Mouse (Mus musculus) heart, postnatal 36 days (tissue): ENCODE measurements around the gene Dtnbp1. TPM values are rescaled to one million over a fixed set of nuclear protein-coding genes. Genes with fewer than 3 reads are reported as not detected.

Experiments used
- DNase-seq, 2 experiments: peaks; one replicate each; pipeline ENCODE4 v3.0.0; 2021 to 2022
- intact Hi-C: fragments of 180-260 bp; cut with DNase I; formaldehyde crosslinking; loops from one replicate; pipeline ENCODE4 v1.15.1; 2025
- total RNA-seq, 2 experiments: library from RNA; stranded (reverse); gene quantifications; 2 replicates each; pipeline ENCODE4 v1.2.3; 2021

The Dtnbp1 gene
- total RNA-seq, 2 experiments from 2014 or later = 100 to 108 TPM

DNA sequence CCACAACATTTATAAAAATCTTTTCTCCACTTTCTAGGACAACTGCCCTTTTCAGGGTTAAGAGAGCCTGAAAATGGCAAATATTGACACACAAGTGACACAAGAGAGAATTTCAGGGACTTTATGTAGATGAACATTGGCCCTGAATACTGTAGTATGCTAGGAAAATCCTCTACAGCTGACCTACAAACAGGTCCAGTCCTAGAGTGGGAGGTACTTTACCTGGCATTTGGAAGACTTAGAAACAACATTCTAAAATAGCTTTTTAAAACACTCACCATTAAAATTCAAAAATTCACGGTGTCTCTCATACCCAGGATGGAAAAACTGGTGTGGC, 47.7 kb downstream of the Dtnbp1 start:
- no peak for DNase-seq
- intact Hi-C loops = loop anchor here (10.0 kb wide), 1 partner anchor 1089 kb away; no protein-coding TSS in a partner anchor

DNA sequence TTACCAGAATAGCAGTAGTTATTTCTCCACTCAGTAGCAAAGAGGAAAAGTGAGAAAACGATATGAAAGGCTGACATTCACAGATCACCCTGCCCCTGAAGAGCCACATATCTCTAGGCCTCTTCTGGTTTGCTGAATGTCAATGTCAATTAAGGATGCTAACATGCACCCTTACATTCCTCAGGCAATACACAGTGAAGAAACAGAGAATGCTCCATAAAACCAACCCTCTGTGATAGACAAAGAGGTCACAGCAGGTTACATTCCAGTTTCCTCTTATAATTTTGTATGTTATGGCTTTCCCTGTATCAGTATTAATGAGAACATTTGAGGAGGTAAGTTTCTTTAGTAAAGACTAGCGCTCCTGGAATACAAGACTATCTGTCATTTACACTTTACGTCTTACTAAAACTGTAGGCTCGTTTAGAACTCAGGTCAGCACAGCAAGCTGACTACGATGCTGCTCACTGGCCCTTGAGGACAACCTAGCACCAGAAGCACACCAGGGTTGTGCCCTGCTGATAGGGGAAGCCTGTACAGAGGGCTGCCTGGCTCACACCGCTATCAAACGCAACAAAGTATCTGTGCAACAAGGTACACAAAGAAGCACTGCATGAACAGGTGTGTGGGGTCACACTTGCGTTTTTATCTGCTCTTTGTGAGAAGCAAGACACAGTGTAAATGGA, 48.3 kb downstream of the Dtnbp1 start:
- no peak for DNase-seq
- intact Hi-C loops = loop anchor here (10.0 kb wide), 1 partner anchor 1089 kb away; no protein-coding TSS in a partner anchor

DNA sequence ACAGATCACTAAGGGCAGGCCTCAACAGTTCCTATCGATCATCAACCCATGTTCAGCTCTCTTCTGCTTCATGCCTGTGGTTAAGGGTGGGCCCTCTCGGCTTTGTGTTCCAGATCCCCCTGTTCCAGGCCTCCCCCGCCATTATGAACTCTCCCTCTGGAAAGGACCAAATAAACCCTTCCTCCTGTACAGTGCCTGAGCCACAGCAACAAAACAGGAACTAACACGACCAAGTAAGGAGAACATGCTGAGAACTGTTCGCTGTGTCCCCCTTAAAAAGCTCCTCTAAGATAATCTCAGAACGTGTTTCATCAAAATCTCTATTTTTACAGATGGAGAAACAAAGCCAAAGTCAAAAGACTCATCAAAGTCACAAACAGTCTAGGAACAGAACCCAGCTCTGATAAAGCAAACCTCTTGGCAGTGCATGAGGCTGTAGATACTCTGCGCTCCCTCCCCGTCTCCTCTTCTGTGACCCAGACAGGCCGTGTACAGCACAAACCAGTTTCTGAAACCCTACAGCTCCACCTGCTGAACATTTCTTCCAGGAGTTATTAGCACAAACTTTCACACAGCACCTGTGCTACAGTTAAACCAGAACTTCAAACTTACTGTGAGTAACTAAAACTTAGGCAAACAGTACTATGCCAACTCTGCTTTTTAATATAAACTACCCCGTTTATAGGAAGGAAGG, 49.4 kb downstream of the Dtnbp1 start:
- intact Hi-C loops = loop anchor here (10.0 kb wide), 1 partner anchor 1088 kb away; no protein-coding TSS in a partner anchor
- DNase-seq = peak; percentile 23 to 31

DNA sequence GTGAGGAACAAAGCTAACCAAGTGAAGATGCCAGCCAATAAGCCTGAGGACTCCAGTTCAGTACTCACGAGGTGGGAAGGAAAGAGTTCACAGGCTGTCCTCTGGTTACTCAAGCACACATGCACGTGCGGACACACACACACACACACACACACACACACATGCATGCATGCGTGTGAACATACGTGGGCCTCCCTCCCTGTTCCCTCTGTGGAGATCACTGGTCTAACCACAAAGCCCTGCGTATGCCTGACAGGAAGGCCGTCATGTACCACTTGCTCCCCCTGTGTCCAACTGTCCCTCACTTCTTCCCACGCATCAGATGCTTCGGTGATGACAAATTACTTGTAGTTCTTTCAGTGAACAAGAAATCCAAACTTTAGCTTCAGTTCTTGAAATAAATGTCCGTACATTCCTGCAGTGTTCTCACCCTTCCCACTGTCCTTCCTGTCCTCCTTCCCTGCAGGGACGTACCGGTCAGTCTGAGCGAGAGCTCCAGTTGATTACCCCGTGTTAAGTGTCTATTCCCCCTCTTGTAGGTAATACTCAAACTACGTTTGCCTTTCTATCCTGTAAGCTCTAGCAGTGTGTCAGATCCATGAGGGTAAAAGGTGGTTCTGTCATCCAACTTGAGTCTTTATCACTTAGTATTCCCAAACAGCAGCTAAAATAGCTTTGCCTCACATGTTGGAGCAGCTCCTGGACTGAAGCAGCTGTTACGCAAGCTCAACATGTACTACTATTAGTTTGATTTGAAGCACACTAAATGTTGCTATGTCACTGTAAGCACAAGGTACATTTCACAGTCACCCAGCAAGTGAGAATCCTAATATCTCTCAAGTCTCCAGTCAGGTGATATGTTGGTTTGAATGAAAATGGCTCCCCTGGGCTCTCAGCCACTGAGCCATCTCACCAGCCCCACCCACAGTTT, 53.4 kb downstream of the Dtnbp1 start:
- DNase-seq = peak in 1 of 2 experiments; percentile 41
- intact Hi-C loops = loop anchor here (5.0 kb wide), 1 partner anchor 41 kb away; no protein-coding TSS in a partner anchor

DNA sequence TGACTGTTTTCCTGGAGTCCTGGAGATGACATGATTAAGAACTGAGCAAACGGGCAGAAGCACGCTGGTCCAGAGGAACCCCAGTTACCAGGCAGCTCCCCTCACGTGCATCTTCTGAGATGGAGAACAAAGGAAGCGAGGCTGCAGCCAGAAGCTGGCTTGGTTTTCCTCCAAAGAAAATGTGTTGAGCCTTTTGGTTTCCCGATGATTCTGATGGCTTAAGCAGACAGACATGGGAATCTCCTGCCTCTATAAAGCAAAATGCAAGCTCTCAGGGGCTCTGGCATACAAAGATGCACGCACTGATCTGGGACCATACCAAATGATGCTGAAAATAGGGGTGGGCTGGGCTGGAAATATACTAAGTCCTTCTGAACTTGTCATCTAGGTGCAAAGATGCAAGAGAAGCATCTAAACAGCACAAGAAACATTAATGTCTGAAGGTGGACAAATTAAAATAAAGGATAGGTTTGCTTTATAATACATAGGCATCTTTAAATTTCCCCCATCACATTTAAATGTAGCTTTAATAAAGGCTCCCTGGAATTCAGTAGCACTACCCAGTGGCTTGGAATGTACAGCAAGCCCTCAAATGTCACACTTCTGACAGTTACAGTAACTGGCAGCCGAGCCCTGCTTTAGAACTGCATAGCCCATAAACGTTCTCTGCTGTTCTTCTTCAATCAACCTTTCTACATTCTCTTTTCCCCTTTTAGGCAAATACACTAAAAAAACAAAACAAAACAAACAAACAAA, 54.9 kb downstream of the Dtnbp1 start:
- no peak for DNase-seq
- intact Hi-C loops = loop anchor here (5.0 kb wide), 1 partner anchor 40 kb away; no protein-coding TSS in a partner anchor

DNA sequence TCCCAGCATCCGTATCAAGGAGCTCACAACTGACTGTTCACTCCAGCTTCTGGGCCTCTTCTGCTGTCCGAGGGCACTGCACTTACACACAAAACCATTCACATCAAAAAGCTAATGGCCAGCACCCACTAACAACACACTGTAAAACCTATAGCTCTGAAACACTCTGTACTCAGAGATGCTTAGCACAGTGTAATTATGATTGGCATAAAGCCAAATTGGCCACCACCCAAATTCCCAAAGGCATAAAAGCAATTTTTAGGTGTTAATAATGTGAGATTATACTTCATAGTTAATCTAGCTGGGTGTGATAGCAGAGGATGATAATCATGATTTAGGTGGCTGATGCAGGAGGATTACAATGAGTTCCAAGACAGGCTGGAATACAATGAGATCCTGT, 58.3 kb downstream of the Dtnbp1 start:
- intact Hi-C loops = no loop called here
- DNase-seq = no peak

DNA sequence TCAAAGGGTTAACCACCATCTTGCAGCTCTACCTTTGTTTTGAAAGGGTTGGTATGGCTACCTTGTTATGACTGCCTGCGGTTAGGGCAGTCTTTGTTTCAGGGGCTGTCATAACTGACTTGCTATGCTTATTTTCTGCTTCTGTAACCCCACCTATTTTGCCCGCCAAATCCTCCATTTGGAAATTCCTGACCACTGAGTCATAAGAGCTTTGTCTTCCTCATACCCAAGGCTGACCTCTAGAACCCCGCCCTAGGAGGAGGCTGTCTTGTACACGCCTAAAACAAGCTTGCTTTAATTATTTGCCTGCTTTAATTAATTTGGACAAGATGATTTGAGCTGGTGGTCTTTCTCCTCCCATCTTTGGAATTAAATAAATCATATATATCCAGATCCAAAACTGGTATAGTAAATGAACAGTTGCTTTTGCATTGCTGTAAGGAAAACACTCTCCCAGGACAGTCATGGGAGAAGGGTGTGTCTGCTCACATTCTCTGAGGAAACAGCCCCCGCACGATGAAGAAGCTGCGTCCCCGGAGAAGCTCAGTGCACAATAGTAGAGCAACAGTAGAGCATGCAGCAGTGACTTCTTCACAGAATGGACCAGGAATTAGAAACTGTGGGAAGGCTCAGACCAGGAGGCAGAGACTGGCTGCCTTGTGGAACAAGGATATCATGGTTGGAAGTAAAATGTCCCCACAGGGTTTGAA, 62.5 kb downstream of the Dtnbp1 start:
- intact Hi-C loops = no loop called here
- DNase-seq = no peak

DNA sequence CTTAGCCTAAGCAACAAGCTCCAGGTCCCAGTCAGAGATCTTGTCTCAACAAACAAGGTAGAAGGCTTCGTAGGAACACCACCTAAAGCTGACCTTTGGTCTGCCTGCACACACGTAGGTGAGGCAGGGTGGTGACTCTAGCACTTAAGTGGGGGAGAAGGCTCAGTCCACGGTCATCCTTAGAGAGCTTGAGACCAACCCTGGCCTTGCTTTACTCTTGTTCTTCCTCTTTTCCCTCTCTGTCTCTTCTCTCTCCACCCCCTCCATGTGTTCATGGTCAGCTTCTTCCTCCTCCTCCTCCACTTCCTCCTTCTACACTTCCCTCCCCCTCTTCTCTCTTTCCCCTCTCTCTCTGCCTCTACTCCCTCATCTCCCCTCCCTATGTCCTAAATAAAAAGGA, 64.3 kb downstream of the Dtnbp1 start:
- no peak for DNase-seq
- intact Hi-C loops = no loop called here

DNA sequence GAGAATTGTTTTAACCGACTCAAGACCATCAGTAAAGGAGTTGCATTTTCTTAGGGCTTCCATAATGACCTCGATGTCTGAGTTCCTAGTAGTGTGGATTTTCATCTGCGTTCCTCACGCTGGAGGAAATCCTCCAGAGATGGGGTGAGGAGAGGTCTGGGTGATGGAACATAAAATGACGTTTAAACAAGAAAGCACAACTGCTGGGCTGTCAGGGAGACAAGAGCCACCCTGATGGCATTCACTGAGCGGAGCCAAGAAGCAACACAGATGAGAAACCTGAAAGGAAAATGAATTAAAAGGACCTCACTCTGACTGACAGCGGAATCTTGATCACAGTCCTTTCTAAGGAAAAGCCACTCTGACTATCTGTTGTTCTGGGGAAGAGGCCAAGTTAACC, 68.4 kb downstream of the Dtnbp1 start:
- DNase-seq = no peak

DNA sequence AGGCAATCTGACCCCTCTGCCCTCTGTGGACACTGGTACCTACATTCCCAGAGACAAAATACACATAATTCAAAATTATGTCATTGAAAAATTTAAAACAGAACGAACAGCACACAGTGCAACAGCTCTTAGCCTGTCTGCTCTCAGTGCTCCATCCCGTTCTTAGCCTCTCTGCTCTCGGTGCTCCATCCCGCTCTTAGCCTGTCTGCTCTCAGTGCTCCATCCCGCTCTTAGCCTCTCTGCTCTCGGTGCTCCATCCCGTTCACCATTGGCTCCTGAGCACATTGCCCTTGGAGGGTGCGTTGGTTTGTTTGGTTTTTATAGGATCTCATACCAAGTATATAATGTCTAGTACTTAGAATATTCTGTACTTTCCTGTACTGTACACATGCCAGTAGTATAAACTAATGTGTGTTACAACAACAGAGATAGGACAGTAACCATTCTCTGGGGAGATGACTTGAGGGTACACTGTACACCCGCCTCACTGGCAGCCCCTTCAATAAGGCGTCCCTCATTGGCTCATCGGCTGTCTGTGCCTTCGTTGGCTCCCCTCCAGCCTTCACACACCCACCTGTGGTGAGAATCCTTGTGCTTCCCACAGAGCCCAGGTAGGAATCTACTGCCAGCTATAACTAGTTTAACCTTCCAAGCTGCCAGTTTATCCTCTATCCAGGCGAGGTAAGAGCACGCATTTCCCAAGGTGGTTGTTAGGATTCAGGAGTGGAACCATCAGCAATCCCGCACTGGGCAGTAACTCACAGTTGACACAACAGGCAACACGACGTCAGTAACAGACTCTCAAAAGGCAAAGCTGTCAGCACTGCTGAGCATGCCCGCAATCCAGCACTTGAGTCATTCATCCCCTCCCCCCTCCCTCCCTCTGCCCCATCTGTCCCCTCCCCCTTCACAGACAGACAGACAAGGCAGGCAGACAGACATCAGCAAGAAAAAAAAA, 69.4 kb downstream of the Dtnbp1 start:
- intact Hi-C loops = no loop called here
- DNase-seq = no peak

More for the DNA sequence above, 68.4 kb downstream of the Dtnbp1 start:
- intact Hi-C loops = no loop called here

DNA sequence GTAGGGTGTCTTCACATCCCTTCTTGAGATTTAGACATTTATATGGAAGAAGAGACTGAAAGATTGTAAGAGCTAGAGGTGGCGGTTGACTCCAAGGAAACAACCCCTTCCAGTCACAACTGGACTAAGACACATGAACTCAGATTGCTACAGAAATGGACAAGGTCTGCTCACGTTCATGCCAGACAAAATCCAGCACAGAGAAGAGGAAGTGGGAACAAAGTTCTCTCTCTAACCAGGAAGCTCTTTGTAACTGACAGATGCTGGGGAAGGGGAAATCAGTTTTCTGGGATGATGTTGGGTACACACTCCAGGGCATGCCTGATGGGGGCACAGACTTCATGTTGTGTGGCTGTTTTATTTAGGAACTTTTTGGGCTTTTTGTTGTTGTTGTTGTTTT, 75.6 kb downstream of the Dtnbp1 start:
- intact Hi-C loops = no loop called here

DNA sequence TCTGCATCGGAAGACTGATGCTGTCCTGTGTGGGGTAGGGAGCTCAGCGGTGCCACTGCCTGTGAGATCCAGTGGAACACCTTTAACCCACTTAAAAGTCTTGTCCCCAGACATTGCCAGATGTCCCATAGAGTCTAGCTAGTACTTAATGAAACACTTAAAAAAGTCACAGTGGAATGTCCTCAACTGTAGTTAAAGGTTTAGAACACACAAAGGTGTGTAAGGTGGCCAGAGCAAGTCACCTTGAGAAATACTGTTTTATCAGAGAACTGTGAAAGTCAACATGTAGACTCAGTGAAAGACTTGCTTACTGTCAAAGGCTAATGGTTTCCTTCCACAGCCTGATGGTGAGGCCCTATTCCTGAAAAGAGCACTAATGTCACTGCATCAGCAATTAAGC, 76.8 kb downstream of the Dtnbp1 start:
- no peak for DNase-seq
- intact Hi-C loops = no loop called here

More for the DNA sequence above, 75.6 kb downstream of the Dtnbp1 start:
- DNase-seq = no peak

DNA sequence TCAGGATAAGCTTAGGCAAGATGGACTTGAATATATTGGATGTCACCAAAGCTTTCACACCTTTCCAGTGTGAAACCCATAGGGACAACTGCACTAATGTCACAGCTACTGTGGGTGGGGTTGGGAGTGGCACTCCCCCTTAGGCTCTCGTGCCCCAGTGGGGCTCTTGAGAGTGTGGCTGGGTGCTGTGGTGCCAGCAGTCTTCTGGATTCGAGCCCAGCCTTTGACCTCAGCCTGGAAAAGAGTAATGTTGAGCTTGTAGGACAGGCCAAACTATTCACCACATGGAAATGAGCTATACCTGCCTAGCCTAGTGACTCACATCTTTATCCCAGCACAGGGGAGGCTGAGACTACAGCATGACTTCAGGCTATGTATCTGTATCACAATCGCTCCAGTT, 77.9 kb downstream of the Dtnbp1 start:
- intact Hi-C loops = no loop called here
- peak in 1 of 2 experiments; percentile 20 for DNase-seq

DNA sequence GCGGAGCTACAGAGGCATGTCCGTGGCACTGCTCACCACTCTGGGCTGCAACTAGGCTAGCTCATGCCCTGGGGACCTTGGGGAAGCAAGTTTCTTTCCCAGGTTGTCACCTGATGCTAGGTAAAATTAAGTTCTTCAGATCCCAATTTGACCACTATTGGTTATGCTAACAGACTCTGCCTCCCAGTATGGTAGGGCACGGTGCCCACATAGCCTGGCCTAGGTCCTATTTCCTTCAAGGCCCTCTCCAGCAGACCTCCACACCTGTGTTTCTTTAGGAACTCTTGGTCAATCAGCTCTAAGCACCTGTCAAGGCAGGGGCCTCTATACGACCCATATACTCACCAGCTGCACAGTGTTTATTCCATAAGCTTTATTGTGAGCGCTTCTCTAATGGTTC, 80.2 kb downstream of the Dtnbp1 start:
- intact Hi-C loops = no loop called here

DNA sequence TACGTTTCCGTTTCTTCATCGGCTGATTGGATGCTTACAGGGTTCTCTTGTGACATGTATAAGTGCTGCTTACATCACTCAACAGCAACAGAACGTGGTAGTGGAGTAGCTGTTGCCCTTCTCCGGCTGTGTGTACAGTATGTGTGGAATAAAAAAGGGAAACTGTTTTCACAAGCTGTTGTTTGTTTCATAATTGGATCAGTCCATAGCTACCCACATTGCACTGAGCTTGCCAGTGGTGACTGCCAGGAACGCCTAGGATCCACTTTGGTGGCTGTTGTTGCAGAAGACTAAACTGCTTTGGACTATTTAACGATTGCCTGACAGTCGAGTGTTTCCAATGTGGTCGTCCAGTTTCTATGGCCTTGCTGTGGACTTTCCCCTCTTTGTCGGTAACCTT, 80.9 kb downstream of the Dtnbp1 start:
- no peak for DNase-seq
- intact Hi-C loops = no loop called here

More for the DNA sequence above, 80.2 kb downstream of the Dtnbp1 start:
- no peak for DNase-seq

DNA sequence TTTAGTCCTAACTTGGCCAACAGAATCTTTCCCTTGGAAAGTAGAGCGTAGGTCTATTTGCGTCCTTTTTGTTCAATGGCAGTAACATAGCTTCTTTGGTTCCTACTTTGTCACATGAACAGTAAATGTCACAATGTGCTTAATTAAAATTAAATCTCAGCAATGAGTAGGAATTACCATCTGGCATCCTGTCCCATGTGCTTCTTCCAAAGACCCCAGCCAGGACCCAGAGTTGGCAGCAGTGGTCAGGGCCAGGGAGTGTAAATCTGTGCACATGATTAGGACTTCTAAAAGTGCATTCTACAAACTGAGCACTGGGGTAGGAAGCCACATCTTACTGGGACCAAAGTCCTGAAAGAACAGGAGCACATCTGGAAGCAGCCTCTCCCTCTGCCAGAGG, 83.7 kb downstream of the Dtnbp1 start:
- intact Hi-C loops = no loop called here
- DNase-seq = no peak

DNA sequence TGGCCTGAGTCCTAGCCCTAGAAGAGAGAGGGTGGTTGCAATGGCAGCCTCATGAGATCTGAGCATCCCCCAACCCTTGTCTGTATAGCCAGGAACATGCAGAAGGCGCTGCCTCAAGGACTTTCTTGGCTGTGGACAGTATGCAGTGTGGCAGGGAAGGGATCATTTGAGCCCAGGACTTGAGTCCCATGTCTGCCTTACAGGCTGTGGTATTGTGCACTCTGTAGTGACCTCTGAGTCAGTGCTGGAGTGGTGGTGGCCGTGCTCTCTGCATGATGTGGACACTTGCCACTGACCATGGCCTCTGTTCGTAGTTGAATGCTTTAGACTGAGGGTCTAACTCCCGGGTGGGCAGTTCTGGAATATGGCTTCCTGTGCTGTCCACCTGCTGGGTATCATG, 84.7 kb downstream of the Dtnbp1 start:
- DNase-seq = no peak
- intact Hi-C loops = no loop called here

DNA sequence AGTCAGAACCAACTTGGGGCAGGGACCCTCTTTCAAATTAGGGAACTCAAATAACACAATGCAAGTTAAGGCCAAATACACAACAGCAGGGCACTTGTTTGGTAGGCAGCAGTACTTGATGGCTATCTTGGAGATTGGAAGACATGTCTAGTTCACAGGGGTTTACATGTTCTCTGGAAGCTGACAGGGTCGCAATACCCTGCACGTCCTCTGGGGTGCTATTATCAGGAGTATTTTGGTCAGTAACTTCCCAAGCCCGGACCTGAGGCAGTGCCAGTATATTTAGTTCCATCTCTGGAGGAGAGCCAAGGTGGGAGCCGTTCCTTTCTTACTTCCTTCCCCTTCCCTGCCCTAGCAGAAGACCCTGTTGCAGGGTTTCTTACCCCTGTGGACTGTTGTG, 86.0 kb downstream of the Dtnbp1 start:
- no peak for DNase-seq
- intact Hi-C loops = no loop called here

DNA sequence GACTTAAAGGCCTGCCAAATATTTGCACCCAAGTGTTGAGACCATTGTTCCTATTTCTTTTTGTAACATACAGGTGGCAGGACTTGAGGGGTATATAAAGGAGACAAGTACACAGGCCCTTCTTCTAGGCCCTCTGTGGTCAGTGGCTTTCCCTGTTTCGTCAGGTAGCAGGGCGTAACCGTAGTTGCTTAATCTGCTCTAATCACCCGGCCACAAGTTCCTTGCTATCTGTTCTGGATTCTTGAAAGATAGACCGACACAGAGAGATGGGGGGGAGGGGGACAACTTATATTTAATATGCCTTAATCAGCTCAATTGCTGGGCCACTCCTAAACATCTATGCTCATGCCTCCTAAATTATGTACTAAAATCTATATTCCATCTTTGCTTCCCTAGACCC, 86.6 kb downstream of the Dtnbp1 start:
- intact Hi-C loops = no loop called here
- DNase-seq = no peak
